Mouse (Mus musculus) heart, postnatal 0 days (tissue): ENCODE measurements around the gene Uba5.

ENCODE experiments used
- CTCF ChIP-seq: IDR thresholded peaks from 2 replicates; pipeline ENCODE4 v1.5.1; 2016; ENCODE audit warnings: antibody characterized with exemption, control low read depth, low read depth
- EP300 ChIP-seq: IDR thresholded peaks from 2 replicates; pipeline ENCODE4 v1.6.1; 2016; ENCODE audit warnings: antibody characterized with exemption, low read depth

GRCm38 (mm10) chr9:104064571-104064970 is 1.6 kb upstream of the Uba5 start:
- TF ChIP-seq CTCF (no peak), EP300 (no peak)
